Mouse (Mus musculus) ES-Bruce4 (cell line): ENCODE results near the gene Gbgt1. TPM values are rescaled to one million over a fixed set of nuclear protein-coding genes. Genes with fewer than 3 reads are reported as not detected.
A peak's percentile ranks its signal among the peaks of the same experiment; 100 is the strongest.

Source experiments
- H3K27ac ChIP-seq: 2 replicates; pipeline ENCODE4 v1.5.1; 2012; ENCODE audit warnings: low read length, inconsistent platforms; ENCODE audit not compliant: insufficient read depth
- H3K27me3 ChIP-seq: 2 replicates; pipeline ENCODE4 v1.6.1; 2012; ENCODE audit warnings: mild to moderate bottlenecking, low read length, inconsistent platforms; ENCODE audit not compliant: control insufficient read depth, poor library complexity, insufficient read depth, severe bottlenecking
- H3K36me3 ChIP-seq: 2 replicates; pipeline ENCODE4 v1.6.1; 2012; ENCODE audit warnings: inconsistent platforms, mild to moderate bottlenecking, low read length, moderate library complexity; ENCODE audit not compliant: control insufficient read depth, poor library complexity, insufficient read depth, severe bottlenecking
- H3K4me1 ChIP-seq: one replicate; pipeline ENCODE4 v1.8.1; 2011; ENCODE audit warnings: low read length; ENCODE audit not compliant: control insufficient read depth, insufficient read depth
- H3K4me3 ChIP-seq: 2 replicates; pipeline ENCODE4 v1.5.1; 2011; ENCODE audit warnings: low read depth, mild to moderate bottlenecking, low read length
- H3K9ac ChIP-seq: 2 replicates; pipeline ENCODE4 v1.6.1; 2012; ENCODE audit warnings: low read depth, mild to moderate bottlenecking, inconsistent platforms; ENCODE audit not compliant: poor library complexity, severe bottlenecking
- H3K9me3 ChIP-seq: replicated peaks from 2 replicates; pipeline ENCODE4 v1.6.1; 2012; ENCODE audit warnings: mild to moderate bottlenecking, low read length, inconsistent platforms; ENCODE audit not compliant: control insufficient read depth, poor library complexity, insufficient read depth, severe bottlenecking
- CTCF ChIP-seq: IDR thresholded peaks from one replicate; pipeline ENCODE4 v1.8.1; 2011; ENCODE audit warnings: low read depth, low read length
- EP300 ChIP-seq: IDR thresholded peaks from 2 replicates; pipeline ENCODE4 v1.6.1; 2011; ENCODE audit warnings: low read depth, low read length; ENCODE audit not compliant: insufficient read depth
- POLR2A ChIP-seq: IDR thresholded peaks from one replicate; pipeline ENCODE4 v1.8.1; 2011; ENCODE audit warnings: low read length; ENCODE audit not compliant: insufficient read depth
- polyA plus RNA-seq: library from polyadenylated mRNA; stranded (reverse); fragments of >200 nt; gene quantifications from 2 replicates; pipeline ENCODE4 v1.2.4, GENCODE M21; 2011; ENCODE audit warnings: low read depth; ENCODE audit not compliant: missing spikeins, insufficient read depth, insufficient read length

Gene Gbgt1
- polyA plus RNA-seq, 1 experiment, result 2.8 TPM

DNA sequence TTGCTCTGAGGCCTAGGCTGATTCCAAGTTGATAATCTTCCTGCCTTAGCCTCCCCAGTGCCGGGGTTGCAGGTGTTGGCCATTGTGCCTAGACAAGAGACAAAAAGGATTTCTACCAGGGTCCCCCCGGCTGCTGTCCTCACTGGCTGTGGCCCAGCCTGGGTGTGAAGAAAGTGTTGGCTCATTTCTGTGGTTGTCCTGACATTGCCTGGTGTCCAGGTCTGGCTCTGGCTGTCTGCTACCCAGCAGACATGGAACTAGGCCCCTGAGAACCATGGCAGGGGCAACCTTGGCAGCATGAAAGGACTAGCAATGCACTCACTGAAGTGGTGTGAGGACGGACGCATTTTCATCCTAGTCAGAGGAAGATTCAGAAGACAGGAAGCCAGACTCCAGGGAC, 33.2 kb downstream of the Gbgt1 start:
- Histone ChIP-seq H3K9ac (no peak overlapping the region), H3K4me3 (no peak overlapping the region), H3K27me3 (no peaks in the 10 kb centered on the region), H3K27ac (no peak overlapping the region), H3K9me3 (no peaks in the 10 kb centered on the region), H3K36me3 (no peaks in the 10 kb centered on the region), H3K4me1 (no peaks in the 10 kb centered on the region)
- TF ChIP-seq EP300 (no peak), POLR2A (no peak), CTCF (no peak)

DNA sequence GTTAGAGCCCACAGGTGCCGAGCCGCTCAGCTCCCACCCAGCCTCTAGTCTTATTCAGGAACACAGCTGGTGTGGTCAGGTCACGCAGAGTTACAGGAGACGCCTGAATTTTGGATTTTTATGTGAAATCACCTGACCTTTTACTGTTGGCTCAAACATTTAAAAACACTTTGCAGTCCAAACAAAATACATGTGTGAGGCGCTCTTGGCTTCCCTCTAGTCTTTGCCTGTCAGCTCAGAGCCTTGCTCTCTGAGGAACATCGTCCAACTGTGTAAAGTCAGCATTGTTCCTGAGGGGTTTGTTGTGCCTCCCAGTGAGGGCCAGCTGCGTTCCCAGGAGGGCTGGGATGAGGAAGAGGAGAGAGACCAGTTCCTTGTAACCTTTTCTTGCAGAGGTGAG, 33.6 kb downstream of the Gbgt1 start:
- H3K27ac ChIP-seq, result no peak overlapping the region
- H3K4me3 ChIP-seq, result no peak overlapping the region
- H3K9me3 ChIP-seq, result no peaks in the 10 kb centered on the region
- H3K36me3 ChIP-seq, result no peaks in the 10 kb centered on the region
- H3K4me1 ChIP-seq, result no peaks in the 10 kb centered on the region
- TF ChIP-seq CTCF, result no peak
- TF ChIP-seq EP300, result no peak
- no peak for TF ChIP-seq POLR2A
- H3K27me3 ChIP-seq, result no peaks in the 10 kb centered on the region
- H3K9ac ChIP-seq, result no peak overlapping the region

DNA sequence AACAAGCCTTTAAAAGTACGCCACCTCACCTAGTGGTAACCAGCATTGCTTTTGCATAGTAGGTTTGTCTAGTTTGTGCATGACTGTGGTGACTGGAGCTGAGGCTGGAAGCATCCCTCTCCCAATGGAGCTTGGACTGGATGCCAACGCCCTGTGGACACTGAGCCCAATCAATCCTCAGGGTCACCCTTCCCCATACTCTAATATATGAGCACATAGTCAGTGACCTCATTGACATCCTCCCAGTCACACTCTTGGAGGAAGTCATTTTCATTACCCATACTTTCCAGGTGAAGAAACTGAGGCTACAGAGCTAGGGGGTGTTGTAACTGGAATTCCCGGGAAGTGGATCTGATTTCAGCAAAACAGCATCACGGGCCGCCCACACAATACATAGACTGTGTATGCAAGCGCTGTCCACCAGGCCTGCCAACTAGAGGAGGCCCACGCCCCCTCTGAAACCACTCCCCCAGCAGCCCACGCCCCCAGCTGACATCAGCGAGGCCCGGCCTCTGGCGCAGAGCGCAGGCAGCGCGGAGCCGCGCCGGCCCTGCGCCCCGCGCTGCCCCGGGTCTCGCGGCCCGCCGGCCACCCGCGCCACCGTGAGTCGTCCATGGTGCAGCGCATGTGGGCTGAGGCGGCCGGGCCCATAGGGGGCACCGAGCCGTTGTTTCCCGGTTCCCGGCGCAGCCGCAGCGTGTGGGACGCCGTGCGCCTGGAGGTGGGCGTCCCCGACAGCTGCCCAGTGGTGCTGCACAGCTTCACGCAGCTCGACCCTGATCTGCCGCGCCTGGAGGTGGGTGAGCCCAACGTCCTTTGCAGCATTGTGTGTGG, 36.5 kb downstream of the Gbgt1 start:
- Histone ChIP-seq H3K9me3 (no peaks in the 10 kb centered on the region), H3K27ac (no peak overlapping the region), H3K27me3 (no peaks in the 10 kb centered on the region), H3K36me3 (no peaks in the 10 kb centered on the region), H3K4me1 (peaks cover 2% of the 10 kb centered on the region), H3K9ac (peak overlapping the region; percentile 16; the same call in 1 of the 2 replicates), H3K4me3 (peak overlapping the region; percentile 56)
- TF ChIP-seq CTCF (no peak), EP300 (no peak), POLR2A (no peak)

DNA sequence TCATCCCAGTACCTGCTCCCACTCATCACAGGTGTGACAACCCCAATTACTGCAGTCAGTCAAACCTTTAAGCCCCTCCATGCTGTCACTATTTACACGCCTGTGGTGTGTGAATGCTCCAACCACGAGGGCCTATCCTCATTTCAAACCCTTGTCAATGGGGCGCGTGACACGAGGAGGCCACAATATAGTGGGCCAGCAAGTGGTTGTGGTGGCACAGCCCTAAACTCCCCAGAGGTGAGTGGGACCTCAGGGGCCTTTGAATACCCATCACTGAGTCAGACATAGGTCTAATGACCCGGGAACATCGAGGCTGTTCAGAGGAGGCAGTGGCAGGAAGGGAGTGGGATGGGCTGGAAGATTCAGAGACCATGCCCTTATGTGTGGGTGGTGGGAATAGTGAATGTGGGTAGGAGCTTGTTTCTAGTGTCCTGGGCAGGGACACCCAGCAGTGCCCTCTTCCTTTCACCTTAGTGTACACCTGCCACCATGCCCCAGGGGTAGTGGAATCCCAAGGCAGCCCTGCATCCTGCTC, 37.3 kb downstream of the Gbgt1 start:
- Histone ChIP-seq H3K36me3 (no peaks in the 10 kb centered on the region), H3K27ac (no peak overlapping the region), H3K4me1 (peaks cover 3% of the 10 kb centered on the region), H3K9me3 (no peaks in the 10 kb centered on the region), H3K9ac (no peak overlapping the region), H3K27me3 (no peaks in the 10 kb centered on the region), H3K4me3 (peak overlapping the region; percentile 56; the same call in 1 of the 2 replicates)
- no peak for TF ChIP-seq CTCF
- TF ChIP-seq EP300, result no peak
- no peak for TF ChIP-seq POLR2A

DNA sequence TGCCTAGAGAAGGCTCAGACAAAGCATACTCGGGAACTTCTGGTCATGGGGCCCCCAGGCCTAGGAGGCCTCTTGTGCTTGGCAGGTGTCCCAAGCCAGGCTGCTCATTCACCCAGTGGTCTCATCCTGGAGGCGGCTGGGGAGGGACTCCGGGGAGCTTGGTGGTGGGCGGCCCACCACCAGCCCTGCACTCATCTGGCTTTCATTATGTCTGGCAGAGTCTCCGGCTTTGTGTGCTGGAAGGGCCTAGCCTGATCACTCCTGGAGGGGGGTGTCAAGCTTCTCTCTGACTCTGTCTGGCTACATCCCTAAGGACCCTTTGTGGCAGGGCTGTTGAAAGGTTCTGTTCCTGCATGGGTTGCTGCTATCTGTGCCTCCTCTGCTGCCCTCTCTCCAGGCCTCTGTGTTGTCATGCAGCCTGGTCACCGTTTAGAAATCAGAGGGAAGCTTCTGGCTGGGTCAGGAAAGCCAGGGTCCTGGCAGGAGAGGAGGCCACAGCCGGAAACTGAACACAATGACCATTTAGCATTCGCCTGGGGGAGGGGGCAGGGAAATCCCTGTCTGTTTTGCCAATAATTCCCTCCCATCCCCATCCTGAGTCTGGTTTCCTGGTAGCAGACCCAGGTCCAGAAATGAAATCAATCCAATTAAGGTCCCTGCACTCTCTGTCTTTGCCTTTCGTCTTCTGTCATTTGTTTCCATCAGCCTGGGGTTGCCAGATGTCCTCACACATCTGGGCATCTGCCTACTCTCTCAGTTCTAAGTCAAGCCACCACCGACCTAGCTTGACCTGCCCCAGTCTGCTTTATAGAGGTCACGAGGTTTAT, 38.0 kb downstream of the Gbgt1 start:
- no peaks in the 10 kb centered on the region for H3K27me3 ChIP-seq
- H3K4me1 ChIP-seq, result peaks cover 3% of the 10 kb centered on the region
- H3K4me3 ChIP-seq, result no peak overlapping the region
- no peak overlapping the region for H3K27ac ChIP-seq
- H3K9ac ChIP-seq, result no peak overlapping the region
- no peak for TF ChIP-seq CTCF
- TF ChIP-seq EP300, result no peak
- TF ChIP-seq POLR2A, result no peak
- H3K9me3 ChIP-seq, result no peaks in the 10 kb centered on the region
- no peaks in the 10 kb centered on the region for H3K36me3 ChIP-seq

DNA sequence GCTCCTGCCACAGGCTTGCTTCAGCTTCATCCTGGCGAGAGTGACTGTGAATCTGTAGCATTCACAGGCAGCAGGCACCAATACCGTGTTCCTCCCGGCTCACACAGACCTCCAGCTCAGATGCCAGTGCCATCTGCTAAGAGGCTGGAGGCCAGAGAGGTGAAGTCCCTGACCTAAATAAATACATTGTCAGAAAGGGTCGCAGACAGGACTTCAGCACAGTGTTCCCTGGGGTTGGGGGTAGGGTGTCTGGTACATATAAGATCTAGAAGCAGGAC, 38.5 kb downstream of the Gbgt1 start:
- H3K27me3 ChIP-seq, result no peaks in the 10 kb centered on the region
- H3K9ac ChIP-seq, result no peak overlapping the region
- no peak for TF ChIP-seq POLR2A
- no peak for TF ChIP-seq CTCF
- TF ChIP-seq EP300, result no peak
- H3K9me3 ChIP-seq, result no peaks in the 10 kb centered on the region
- H3K27ac ChIP-seq, result no peak overlapping the region
- H3K4me1 ChIP-seq, result peaks cover 3% of the 10 kb centered on the region
- H3K4me3 ChIP-seq, result no peak overlapping the region
- H3K36me3 ChIP-seq, result no peaks in the 10 kb centered on the region
